Mouse (Mus musculus): ENCODE results near the gene Tas1r3. TPM values are rescaled to one million over a fixed set of nuclear protein-coding genes. Genes with fewer than 3 reads are reported as not detected.

Gene Tas1r3
- polyA plus RNA-seq, 1 experiment from 2014 or later = 0.24 TPM

Small RNA genes within 50 kb of the gene (microRNA-seq; reads per million reads assigned to microRNA genes)
- gene Gm22991 = not detected

Other genes starting within 250 kb of the Tas1r3 start
- 74.1 and 74.8 TPM in 2 replicates for gene Cdk11b, start 238.5 kb downstream of the Tas1r3 start, polyA plus RNA-seq (2016; fragmentation: Nextera tagmentation; extraction: Ambion mirVana)
- not detected in 2 replicates for gene Gm10563, start 218.0 kb downstream of the Tas1r3 start, polyA plus RNA-seq (2016; fragmentation: Nextera tagmentation; extraction: Ambion mirVana)
- gene Mmp23, start 210.0 kb downstream of the Tas1r3 start, polyA plus RNA-seq (2016; fragmentation: Nextera tagmentation; extraction: Ambion mirVana) = 8.4 and 10.4 TPM in 2 replicates
- gene Mib2, start 194.2 kb downstream of the Tas1r3 start, polyA plus RNA-seq (2016; fragmentation: Nextera tagmentation; extraction: Ambion mirVana) = 18.9 and 25.2 TPM in 2 replicates
- 1.5 and 2.6 TPM in 2 replicates for gene Fndc10, start 169.0 kb downstream of the Tas1r3 start, polyA plus RNA-seq (2016; fragmentation: Nextera tagmentation; extraction: Ambion mirVana)
- gene Ssu72, start 158.6 kb downstream of the Tas1r3 start, polyA plus RNA-seq (2016; fragmentation: Nextera tagmentation; extraction: Ambion mirVana) = 161 and 163 TPM in 2 replicates
- 0.58 and 0.79 TPM in 2 replicates for gene Tmem240, start 128.6 kb downstream of the Tas1r3 start, polyA plus RNA-seq (2016; fragmentation: Nextera tagmentation; extraction: Ambion mirVana)
- gene Atad3a, start 102.3 kb downstream of the Tas1r3 start, polyA plus RNA-seq (2016; fragmentation: Nextera tagmentation; extraction: Ambion mirVana) = 138 and 161 TPM in 2 replicates
- 4.7 and 6.6 TPM in 2 replicates for gene Vwa1, start 88.7 kb downstream of the Tas1r3 start, polyA plus RNA-seq (2016; fragmentation: Nextera tagmentation; extraction: Ambion mirVana)
- gene Tmem88b, start 77.5 kb downstream of the Tas1r3 start, polyA plus RNA-seq (2016; fragmentation: Nextera tagmentation; extraction: Ambion mirVana) = 0.30 and 0.33 TPM in 2 replicates
- 0.18 TPM in 1 of 2 replicates, not detected in the other for gene Ankrd65, start 72.9 kb downstream of the Tas1r3 start, polyA plus RNA-seq (2016; fragmentation: Nextera tagmentation; extraction: Ambion mirVana)
- gene Mrpl20, start 60.5 kb downstream of the Tas1r3 start, polyA plus RNA-seq (2016; fragmentation: Nextera tagmentation; extraction: Ambion mirVana) = 246 and 297 TPM in 2 replicates
- gene Ccnl2, start 50.9 kb downstream of the Tas1r3 start, polyA plus RNA-seq (2016; fragmentation: Nextera tagmentation; extraction: Ambion mirVana) = 174 and 196 TPM in 2 replicates
- 186 and 204 TPM in 2 replicates for gene Aurkaip1, start 32.1 kb downstream of the Tas1r3 start, polyA plus RNA-seq (2016; fragmentation: Nextera tagmentation; extraction: Ambion mirVana)
- gene Mxra8, start 23.7 kb downstream of the Tas1r3 start, polyA plus RNA-seq (2016; fragmentation: Nextera tagmentation; extraction: Ambion mirVana) = 39.2 and 48.9 TPM in 2 replicates
- 3.8 and 4.7 TPM in 2 replicates for gene Dvl1, start 16.0 kb downstream of the Tas1r3 start, polyA plus RNA-seq (2016; fragmentation: Nextera tagmentation; extraction: Ambion mirVana)
- gene Cptp, start 6.1 kb upstream of the Tas1r3 start, polyA plus RNA-seq (2016; fragmentation: Nextera tagmentation; extraction: Ambion mirVana) = 18.9 and 19.0 TPM in 2 replicates
- gene Ints11, start 6.2 kb upstream of the Tas1r3 start, polyA plus RNA-seq (2016; fragmentation: Nextera tagmentation; extraction: Ambion mirVana) = 106 and 107 TPM in 2 replicates
- gene Pusl1, start 28.4 kb upstream of the Tas1r3 start, polyA plus RNA-seq (2016; fragmentation: Nextera tagmentation; extraction: Ambion mirVana) = 52.4 and 55.5 TPM in 2 replicates
- 20.9 and 25.3 TPM in 2 replicates for gene Acap3, start 28.5 kb upstream of the Tas1r3 start, polyA plus RNA-seq (2016; fragmentation: Nextera tagmentation; extraction: Ambion mirVana)
- gene Ube2j2, start 80.5 kb upstream of the Tas1r3 start, polyA plus RNA-seq (2016; fragmentation: Nextera tagmentation; extraction: Ambion mirVana) = 163 and 168 TPM in 2 replicates
- 23.4 and 24.5 TPM in 2 replicates for gene C1qtnf12, start 99.0 kb upstream of the Tas1r3 start, polyA plus RNA-seq (2016; fragmentation: Nextera tagmentation; extraction: Ambion mirVana)
- 13.3 and 14.8 TPM in 2 replicates for gene B3galt6, start 129.3 kb upstream of the Tas1r3 start, polyA plus RNA-seq (2016; fragmentation: Nextera tagmentation; extraction: Ambion mirVana)
- 143 and 149 TPM in 2 replicates for gene Sdf4, start 129.5 kb upstream of the Tas1r3 start, polyA plus RNA-seq (2016; fragmentation: Nextera tagmentation; extraction: Ambion mirVana)
- 0.60 and 0.61 TPM in 2 replicates for gene Tnfrsf4, start 150.5 kb upstream of the Tas1r3 start, polyA plus RNA-seq (2016; fragmentation: Nextera tagmentation; extraction: Ambion mirVana)
- 1.2 and 1.5 TPM in 2 replicates for gene Tnfrsf18, start 162.8 kb upstream of the Tas1r3 start, polyA plus RNA-seq (2016; fragmentation: Nextera tagmentation; extraction: Ambion mirVana)
- gene Ttll10, start 196.1 kb upstream of the Tas1r3 start, polyA plus RNA-seq (2016; fragmentation: Nextera tagmentation; extraction: Ambion mirVana) = 0.54 and 0.67 TPM in 2 replicates
- 76.0 and 78.5 TPM in 2 replicates for gene 9430015G10Rik, start 246.6 kb upstream of the Tas1r3 start, polyA plus RNA-seq (2016; fragmentation: Nextera tagmentation; extraction: Ambion mirVana)

Measured in limb, embryonic 10.5 days (tissue).